Mouse (Mus musculus): ENCODE data around the gene Rergl. TPM values are rescaled to one million over a fixed set of nuclear protein-coding genes. Genes with fewer than 3 reads are reported as not detected.

Rergl gene
- not detected in 2 replicates for total RNA-seq (2014; rRNA removed)
- not detected in 2 replicates for polyA plus RNA-seq (2015; fragmentation: Nextera tagmentation; extraction: Ambion mirVana)

GRCm38 (mm10) chr6:139501876-139502275 lies at the start of gene Rergl:
Rergl (minus strand) TSS chr6:139501976.
- Histone ChIP-seq H3K4me2 (ENCODE audit: low read depth, low read length) (no peak within 1 kb of the TSS), H3K4me3 (ENCODE audit: low read length) (no peak within 1 kb of the TSS), H3K36me3 (ENCODE audit: insufficient read depth, low read length) (no peaks in the 10 kb centered on the region), H3K9ac (replicated peaks; ENCODE audit: low read length) (no peak within 1 kb of the TSS), H3K9me3 (ENCODE audit: low read length) (no peaks in the 10 kb centered on the region), H3K27me3 (ENCODE audit: insufficient read depth, low read length) (no peaks in the 10 kb centered on the region), H3K27ac (no peak within 1 kb of the TSS), H3K4me1 (ENCODE audit: insufficient read depth, low read length) (no peaks in the 10 kb centered on the region)
- no peak for ATAC-seq
- no peak for TF ChIP-seq CTCF (IDR thresholded peaks at IDR 0.05; ENCODE audit: low read depth)
- 18% methylated on average over 1 of the region's 1 CpGs for WGBS
- DNase-seq (ENCODE audit: low spot score) = no peak

- ATAC-seq = no peak
- Histone ChIP-seq H3K36me3 (ENCODE audit: insufficient read depth, low read length) (no peaks in the 10 kb centered on the region), H3K4me3 (ENCODE audit: low read length) (no peak overlapping the region), H3K9ac (replicated peaks; ENCODE audit: low read length) (no peak overlapping the region), H3K4me2 (ENCODE audit: low read depth, low read length) (no peak overlapping the region), H3K27me3 (ENCODE audit: insufficient read depth, low read length) (no peaks in the 10 kb centered on the region), H3K4me1 (ENCODE audit: insufficient read depth, low read length) (no peaks in the 10 kb centered on the region), H3K9me3 (ENCODE audit: low read length) (no peaks in the 10 kb centered on the region), H3K27ac (no peak overlapping the region)
- DNase-seq (ENCODE audit: low spot score) = peak; percentile 65
- peak; percentile 59 for TF ChIP-seq CTCF (IDR thresholded peaks at IDR 0.05; ENCODE audit: low read depth)
- WGBS = 59% methylated on average over 2 of the region's 2 CpGs
These were observed 36.7 kb upstream of the Rergl start for GRCm38 (mm10) chr6:139538469-139538868.

- no peak for TF ChIP-seq CTCF (IDR thresholded peaks at IDR 0.05; ENCODE audit: low read depth)
- H3K4me2 ChIP-seq (ENCODE audit: low read depth, low read length) = no peak overlapping the region
- H3K36me3 ChIP-seq (ENCODE audit: insufficient read depth, low read length) = no peaks in the 10 kb centered on the region
- H3K4me1 ChIP-seq (ENCODE audit: insufficient read depth, low read length) = no peaks in the 10 kb centered on the region
- no peak for ATAC-seq
- H3K9ac ChIP-seq (replicated peaks; ENCODE audit: low read length) = no peak overlapping the region
- DNase-seq (ENCODE audit: low spot score) = no peak
- no peak overlapping the region for H3K4me3 ChIP-seq (ENCODE audit: low read length)
- H3K27ac ChIP-seq = no peak overlapping the region
- no peaks in the 10 kb centered on the region for H3K27me3 ChIP-seq (ENCODE audit: insufficient read depth, low read length)
- H3K9me3 ChIP-seq (ENCODE audit: low read length) = no peaks in the 10 kb centered on the region
These were observed 23.6 kb upstream of the Rergl start for GRCm38 (mm10) chr6:139525406-139525805.

GRCm38 (mm10) chr6:139524288-139524687 lies 22.5 kb upstream of the Rergl start:
- no peak overlapping the region for H3K27ac ChIP-seq
- H3K36me3 ChIP-seq (ENCODE audit: insufficient read depth, low read length) = no peaks in the 10 kb centered on the region
- no peaks in the 10 kb centered on the region for H3K27me3 ChIP-seq (ENCODE audit: insufficient read depth, low read length)
- no peak for DNase-seq (ENCODE audit: low spot score)
- no peaks in the 10 kb centered on the region for H3K9me3 ChIP-seq (ENCODE audit: low read length)
- no peak overlapping the region for H3K4me3 ChIP-seq (ENCODE audit: low read length)
- TF ChIP-seq CTCF (IDR thresholded peaks at IDR 0.05; ENCODE audit: low read depth) = no peak
- WGBS = 24% methylated on average over 5 of the region's 5 CpGs
- no peak for ATAC-seq
- no peaks in the 10 kb centered on the region for H3K4me1 ChIP-seq (ENCODE audit: insufficient read depth, low read length)
- no peak overlapping the region for H3K4me2 ChIP-seq (ENCODE audit: low read depth, low read length)
- no peak overlapping the region for H3K9ac ChIP-seq (replicated peaks; ENCODE audit: low read length)

- Histone ChIP-seq H3K27me3 (ENCODE audit: insufficient read depth, low read length) (no peaks in the 10 kb centered on the region), H3K4me3 (ENCODE audit: low read length) (no peak overlapping the region), H3K36me3 (ENCODE audit: insufficient read depth, low read length) (no peaks in the 10 kb centered on the region), H3K27ac (no peak overlapping the region), H3K9me3 (ENCODE audit: low read length) (no peaks in the 10 kb centered on the region), H3K4me1 (ENCODE audit: insufficient read depth, low read length) (no peaks in the 10 kb centered on the region), H3K4me2 (ENCODE audit: low read depth, low read length) (no peak overlapping the region), H3K9ac (replicated peaks; ENCODE audit: low read length) (no peak overlapping the region)
- no peak for TF ChIP-seq CTCF (IDR thresholded peaks at IDR 0.05; ENCODE audit: low read depth)
- 74% methylated on average over 3 of the region's 3 CpGs for WGBS
- peak; percentile 21 for DNase-seq (ENCODE audit: low spot score)
- peak; percentile 59; the same call in 1 of the 2 replicates for ATAC-seq
These were observed 13.2 kb upstream of the Rergl start for GRCm38 (mm10) chr6:139514938-139515510.

GRCm38 (mm10) chr6:139479730-139480129 lies 22.0 kb downstream of the Rergl start:
- no peak overlapping the region for H3K4me3 ChIP-seq (ENCODE audit: low read length)
- ATAC-seq (no peak), DNase-seq (ENCODE audit: low spot score) (no peak)
- H3K9ac ChIP-seq (replicated peaks; ENCODE audit: low read length) = no peak overlapping the region
- no peaks in the 10 kb centered on the region for H3K27me3 ChIP-seq (ENCODE audit: insufficient read depth, low read length)
- no peaks in the 10 kb centered on the region for H3K4me1 ChIP-seq (ENCODE audit: insufficient read depth, low read length)
- no peaks in the 10 kb centered on the region for H3K36me3 ChIP-seq (ENCODE audit: insufficient read depth, low read length)
- no peak for TF ChIP-seq CTCF (IDR thresholded peaks at IDR 0.05; ENCODE audit: low read depth)
- no peaks in the 10 kb centered on the region for H3K9me3 ChIP-seq (ENCODE audit: low read length)
- H3K27ac ChIP-seq = no peak overlapping the region
- H3K4me2 ChIP-seq (ENCODE audit: low read depth, low read length) = no peak overlapping the region

GRCm38 (mm10) chr6:139464980-139465379 lies 36.8 kb downstream of the Rergl start:
- Histone ChIP-seq H3K4me2 (ENCODE audit: low read depth, low read length) (no peak overlapping the region), H3K9ac (replicated peaks; ENCODE audit: low read length) (no peak overlapping the region), H3K36me3 (ENCODE audit: insufficient read depth, low read length) (no peaks in the 10 kb centered on the region), H3K27ac (no peak overlapping the region), H3K9me3 (ENCODE audit: low read length) (no peaks in the 10 kb centered on the region), H3K27me3 (ENCODE audit: insufficient read depth, low read length) (no peaks in the 10 kb centered on the region), H3K4me1 (ENCODE audit: insufficient read depth, low read length) (no peaks in the 10 kb centered on the region), H3K4me3 (ENCODE audit: low read length) (no peak overlapping the region)
- no peak for DNase-seq (ENCODE audit: low spot score)
- 74% methylated on average over 6 of the region's 6 CpGs for WGBS
- ATAC-seq = no peak
- no peak for TF ChIP-seq CTCF (IDR thresholded peaks at IDR 0.05; ENCODE audit: low read depth)

Measured in hindbrain, postnatal 0 days (tissue).